Mouse (Mus musculus): ENCODE data around the gene Tnfrsf14.

- TF ChIP-seq POLR2A (IDR thresholded peaks at IDR 0.05; ENCODE audit: low read depth, low read length) (no peak), CTCF (IDR thresholded peaks at IDR 0.05; ENCODE audit: borderline replicate concordance, insufficient read depth, low read length) (no peak)
These were observed 23.9 kb downstream of the Tnfrsf14 start for GRCm38 (mm10) chr4:154904185-154905071.

All from embryonic fibroblast, embryonic 13.5 days (primary cell).